Mouse (Mus musculus) thymus, adult 2 months (tissue): Measurements from ENCODE around the gene Ccnj. TPM values are rescaled to one million over a fixed set of nuclear protein-coding genes. Genes with fewer than 3 reads are reported as not detected.

Experiments used
- DNase-seq: peaks from one replicate; pipeline ENCODE4 v3.0.0; 2021
- H3K27ac ChIP-seq: fragments of 200-500 bp; 2 replicates; pipeline ENCODE4 v1.5.1; 2012; ENCODE audit warnings: low read length, control low read depth; ENCODE audit not compliant: control insufficient read depth, insufficient read depth
- H3K27me3 ChIP-seq: fragments of 200-500 bp; 2 replicates; pipeline ENCODE4 v1.6.1; 2012; ENCODE audit warnings: mild to moderate bottlenecking, low read length, moderate library complexity, mixed read lengths; ENCODE audit not compliant: control insufficient read depth, insufficient read depth
- H3K36me3 ChIP-seq: fragments of 200-500 bp; 2 replicates; pipeline ENCODE4 v1.6.1; 2012; ENCODE audit warnings: mild to moderate bottlenecking, low read length, moderate library complexity; ENCODE audit not compliant: control insufficient read depth, insufficient read depth
- H3K4me1 ChIP-seq: fragments of 200-500 bp; replicated peaks from 2 replicates; pipeline ENCODE4 v1.6.1; 2012; ENCODE audit warnings: low read length; ENCODE audit not compliant: control insufficient read depth, insufficient read depth
- H3K4me3 ChIP-seq: fragments of 200-500 bp; 2 replicates; pipeline ENCODE4 v1.5.1; 2012; ENCODE audit warnings: mild to moderate bottlenecking, low read length, control low read depth, moderate library complexity; ENCODE audit not compliant: control insufficient read depth, insufficient read depth
- CTCF ChIP-seq: fragments of 200-500 bp; IDR thresholded peaks from 2 replicates; pipeline ENCODE4 v1.5.1; 2012; ENCODE audit warnings: mild to moderate bottlenecking, control low read depth, low read length, moderate library complexity, borderline replicate concordance; ENCODE audit not compliant: control insufficient read depth, poor library complexity, insufficient read depth; ENCODE audit errors: extremely low read depth
- POLR2A ChIP-seq: fragments of 200-500 bp; IDR thresholded peaks from 2 replicates; pipeline ENCODE4 v1.6.1; 2012; ENCODE audit warnings: mild to moderate bottlenecking, low read length, control low read depth, moderate library complexity; ENCODE audit not compliant: control insufficient read depth, poor library complexity, insufficient read depth; ENCODE audit errors: extremely low read depth
- WGBS: fragments of 180-500 bp; shearing (Covaris S2); methylation state at CpG from one replicate; pipeline ENCODE4 v1.1.7; 2018; 5-methylcytosine and 5-hydroxymethylcytosine counted together
- polyA plus RNA-seq: library from polyadenylated mRNA; depleted of rRNA; stranded (reverse); fragments of >200 nt; gene quantifications from 2 replicates; pipeline ENCODE4 v1.2.3, GENCODE M21; 2012; rRNA removed

Gene Ccnj
- polyA plus RNA-seq, 1 experiment = 17.6 TPM

- DNase-seq = peak; percentile 75
- WGBS = 44% methylated on average over 51 of the region's 51 CpGs
- TF ChIP-seq CTCF = peak; percentile 61; the same call in 1 of the 2 replicates
- 0 out of 2 replicates have a peak, but pooled peaks have one; percentile 15 for TF ChIP-seq POLR2A
- Histone ChIP-seq H3K36me3 (no peaks in the 10 kb centered on the region), H3K4me1 (peaks cover 7% of the 10 kb centered on the region), H3K27ac (no peak overlapping the region), H3K27me3 (no peaks in the 10 kb centered on the region), H3K4me3 (peak overlapping the region; percentile 43)
Observed at GRCm38 (mm10) chr19:40872955-40873665, 42.0 kb downstream of the Ccnj start.

DNA sequence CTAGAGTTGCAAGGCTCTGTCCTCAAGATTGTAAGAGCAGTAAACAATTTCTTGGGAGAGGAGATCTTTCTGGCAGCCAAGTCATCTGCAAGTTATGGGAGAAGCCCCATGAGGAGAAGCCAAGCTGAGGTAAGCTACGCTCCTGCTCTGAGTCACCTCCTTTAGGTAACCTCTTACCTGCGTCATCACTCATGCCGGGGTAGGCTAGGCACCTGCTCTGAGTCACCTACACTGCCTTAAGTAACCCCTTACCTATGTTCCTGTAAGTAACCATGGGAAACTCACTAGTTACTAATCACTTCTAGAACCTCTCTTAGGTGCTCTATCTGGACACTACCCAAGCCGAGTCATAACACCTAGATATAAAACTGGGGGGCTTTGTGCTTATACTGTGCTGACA lies 50.6 kb downstream of the Ccnj start:
- no peaks in the 10 kb centered on the region for H3K36me3 ChIP-seq
- H3K27ac ChIP-seq = no peak overlapping the region
- WGBS = 97% methylated on average over 4 of the region's 4 CpGs
- no peaks in the 10 kb centered on the region for H3K4me1 ChIP-seq
- no peaks in the 10 kb centered on the region for H3K27me3 ChIP-seq
- no peak overlapping the region for H3K4me3 ChIP-seq
- no peak for DNase-seq
- TF ChIP-seq POLR2A = no peak
- no peak for TF ChIP-seq CTCF

DNA sequence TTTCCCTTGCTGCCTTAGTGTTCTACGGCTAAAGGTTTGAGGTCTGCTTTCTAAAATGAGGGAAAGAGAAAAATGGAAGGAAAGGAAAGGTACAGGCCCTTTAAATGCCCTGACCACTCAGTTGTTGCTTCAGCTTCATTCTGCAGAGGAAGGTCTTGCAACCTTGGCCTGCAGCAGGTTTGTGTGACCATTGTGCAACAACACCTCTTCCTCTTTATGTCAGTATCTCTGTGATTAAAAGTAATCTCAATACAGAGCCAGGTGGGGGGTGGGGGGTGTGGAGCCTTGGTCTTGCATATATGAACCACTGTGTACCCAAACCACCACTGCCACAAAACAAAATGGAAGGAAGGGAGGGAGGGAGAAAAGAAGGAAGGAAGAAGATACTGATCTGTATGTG lies 57.8 kb downstream of the Ccnj start:
- DNase-seq = no peak
- Histone ChIP-seq H3K4me1 (no peaks in the 10 kb centered on the region), H3K36me3 (no peaks in the 10 kb centered on the region), H3K27me3 (no peaks in the 10 kb centered on the region), H3K27ac (no peak overlapping the region), H3K4me3 (no peak overlapping the region)
- TF ChIP-seq POLR2A (no peak), CTCF (no peak)
- 100% methylated on average over 1 of the region's 1 CpGs for WGBS

- no peak for DNase-seq
- 71% methylated on average over 21 of the region's 21 CpGs for WGBS
- peak overlapping the region; percentile 91 for H3K4me3 ChIP-seq
- H3K4me1 ChIP-seq = peaks cover 2% of the 10 kb centered on the region; the same call in 1 of the 2 replicates
- peak overlapping the region; percentile 58 for H3K27ac ChIP-seq
- H3K27me3 ChIP-seq = no peaks in the 10 kb centered on the region
- TF ChIP-seq POLR2A (no peak), CTCF (no peak)
- no peaks in the 10 kb centered on the region; the same call in 1 of the 2 replicates for H3K36me3 ChIP-seq
Observed at GRCm38 (mm10) chr19:40894071-40894506, 63.0 kb downstream of the Ccnj start.

- WGBS = under 1% methylated on average over 89 of the region's 89 CpGs
- DNase-seq = peak; percentile 83
- peak; percentile 49; the same call in 1 of the 2 replicates for TF ChIP-seq POLR2A
- TF ChIP-seq CTCF = no peak
- Histone ChIP-seq H3K36me3 (no peaks in the 10 kb centered on the region; the same call in 1 of the 2 replicates), H3K4me1 (peaks cover 2% of the 10 kb centered on the region; the same call in 1 of the 2 replicates), H3K27me3 (no peaks in the 10 kb centered on the region), H3K27ac (peak within 1 kb of the TSS; percentile 77), H3K4me3 (peak within 1 kb of the TSS; percentile 91)
Observed at GRCm38 (mm10) chr19:40894519-40895392, 63.7 kb downstream of the Ccnj start, which contains the start of gene Zfp518a. Gene Zfp518a, plus strand, starts transcription at chr19:40894705.

GRCm38 (mm10) chr19:40895393-40895703 lies 64.3 kb downstream of the Ccnj start:
- DNase-seq = no peak
- H3K27ac ChIP-seq = no peak overlapping the region
- H3K27me3 ChIP-seq = no peaks in the 10 kb centered on the region

More at GRCm38 (mm10) chr19:40895393-40895703, 64.3 kb downstream of the Ccnj start:
- Histone ChIP-seq H3K4me3 (peak overlapping the region; percentile 91), H3K4me1 (peaks cover 2% of the 10 kb centered on the region; the same call in 1 of the 2 replicates), H3K36me3 (no peaks in the 10 kb centered on the region; the same call in 1 of the 2 replicates)
- TF ChIP-seq POLR2A = no peak
- no peak for TF ChIP-seq CTCF
- 10% methylated on average over 6 of the region's 6 CpGs for WGBS

Other genes with a start within 250 kb of the Ccnj start
- 37.9 and 40.5 TPM in 2 replicates for gene Aldh18a1, start 242.8 kb upstream of the Ccnj start, polyA plus RNA-seq
- 10.7 and 13.8 TPM in 2 replicates for gene Tctn3, start 219.0 kb upstream of the Ccnj start, polyA plus RNA-seq
- 8.5 and 11.2 TPM in 2 replicates for gene Entpd1, start 218.9 kb upstream of the Ccnj start, polyA plus RNA-seq
- not detected in 2 replicates for gene Cc2d2b, start 82.5 kb upstream of the Ccnj start, polyA plus RNA-seq
- gene Zfp518a, start 63.4 kb downstream of the Ccnj start, polyA plus RNA-seq = 1.7 and 2.0 TPM in 2 replicates
- 8.5 and 10.9 TPM in 2 replicates for gene Blnk, start 163.3 kb downstream of the Ccnj start, polyA plus RNA-seq
- gene Dntt, start 198.0 kb downstream of the Ccnj start, polyA plus RNA-seq = 401 and 406 TPM in 2 replicates
- 0.13 TPM in 1 of 2 replicates, not detected in the other for gene Opalin, start 245.8 kb downstream of the Ccnj start, polyA plus RNA-seq